8 mouse cellular contexts compared by ENCODE assay signal in genomic region chr5:115844766-115845634, GRCm38 (mm10). TPM values are rescaled to one million over a fixed set of nuclear protein-coding genes. Genes with fewer than 3 reads are reported as not detected.
DNase-seq lines count a peak whose midpoint lies in the region; ATAC-seq and TF ChIP-seq lines count a peak whose summit lies in the region.

Cit (plus strand) TSS chr5:115845278.

- H3K27ac ChIP-seq in hindbrain, embryonic 10.5 days = peak within 1 kb of the TSS; percentile 95
- peak within 1 kb of the TSS; percentile 79 for H3K27ac ChIP-seq in lung, embryonic 16.5 days (ENCODE audit: low read length)
- peak within 1 kb of the TSS; percentile 41; the same call in 1 of the 2 replicates for H3K27ac ChIP-seq in thymus, adult 2 months (ENCODE audit: control insufficient read depth, insufficient read depth, low read length)

- peak; percentile 96 for DNase-seq in Muller cell, postnatal 12 days (ENCODE audit: inconsistent ontology term)
- DNase-seq in cerebellum, adult 9-10 months = peak; percentile 87
- peak; percentile 95 for DNase-seq in hindbrain, embryonic 10.5 days (ENCODE audit: low spot score)
- DNase-seq in layer of hippocampus, adult 9-11 months = peak; percentile 89
- DNase-seq in ovary, adult 18-20 months (ENCODE audit: low spot score) = peak; percentile 79
- peak; percentile 95 for DNase-seq in thymus, adult 2 months

- H3K27me3 ChIP-seq in hindbrain, embryonic 10.5 days (ENCODE audit: insufficient read depth, poor library complexity, severe bottlenecking) = no peaks in the 10 kb centered on the region
- H3K27me3 ChIP-seq in lung, embryonic 16.5 days (ENCODE audit: control insufficient read depth, insufficient read depth, low read depth, low read length) = no peaks in the 10 kb centered on the region
- no peaks in the 10 kb centered on the region for H3K27me3 ChIP-seq in thymus, adult 2 months (ENCODE audit: control insufficient read depth, insufficient read depth, low read length)

- peaks cover 34% of the 10 kb centered on the region for H3K36me3 ChIP-seq in hindbrain, embryonic 10.5 days
- peaks cover 5% of the 10 kb centered on the region; the same call in 1 of the 2 replicates for H3K36me3 ChIP-seq in lung, embryonic 16.5 days (ENCODE audit: control insufficient read depth, insufficient read depth, low read length)
- H3K36me3 ChIP-seq in thymus, adult 2 months (ENCODE audit: control insufficient read depth, insufficient read depth, low read length) = no peaks in the 10 kb centered on the region

- peak within 1 kb of the TSS; percentile 77 for H3K4me2 ChIP-seq in lung, embryonic 16.5 days (ENCODE audit: low read depth, low read length)

- peak; percentile 93 for ATAC-seq in frontal cortex, adult (ENCODE audit: low TSS enrichment)
- ATAC-seq in lung, embryonic 16.5 days (ENCODE audit: low read depth) = peak; percentile 99

- H3K9me3 ChIP-seq in hindbrain, embryonic 10.5 days = peaks cover 10% of the 10 kb centered on the region; the same call in 1 of the 2 replicates
- no peaks in the 10 kb centered on the region for H3K9me3 ChIP-seq in lung, embryonic 16.5 days (ENCODE audit: control insufficient read depth, low read length)

- peaks cover 46% of the 10 kb centered on the region for H3K4me1 ChIP-seq in hindbrain, embryonic 10.5 days (replicated peaks)
- peaks cover 17% of the 10 kb centered on the region for H3K4me1 ChIP-seq in lung, embryonic 16.5 days (replicated peaks; ENCODE audit: control insufficient read depth, insufficient read depth, low read length)
- peaks cover 17% of the 10 kb centered on the region for H3K4me1 ChIP-seq in thymus, adult 2 months (replicated peaks; ENCODE audit: control insufficient read depth, insufficient read depth, low read length)

- TF ChIP-seq CTCF in thymus, adult 2 months (IDR thresholded peaks at IDR 0.05; ENCODE audit: borderline replicate concordance, control insufficient read depth, extremely low read depth, insufficient read depth, low read length, poor library complexity) = peak; percentile 32; the same call in 1 of the 2 replicates

- peak; percentile 62 for TF ChIP-seq POLR2A in thymus, adult 2 months (IDR thresholded peaks at IDR 0.05; ENCODE audit: control insufficient read depth, extremely low read depth, insufficient read depth, low read length, poor library complexity)

- under 1% methylated on average over 42 of the region's 42 CpGs for WGBS in hindbrain, embryonic 10.5 days
- under 1% methylated on average over 42 of the region's 42 CpGs for WGBS in lung, embryonic 16.5 days
- whole genome bisulfite sequencing in thymus, adult 2 months = under 1% methylated on average over 42 of the region's 42 CpGs

- peak within 1 kb of the TSS; percentile 97 for H3K9ac ChIP-seq in lung, embryonic 16.5 days (ENCODE audit: low read length)

- peak within 1 kb of the TSS; percentile 97 for H3K4me3 ChIP-seq in hindbrain, embryonic 10.5 days
- H3K4me3 ChIP-seq in lung, embryonic 16.5 days (ENCODE audit: low read length) = peak within 1 kb of the TSS; percentile 90
- peak within 1 kb of the TSS; percentile 91 for H3K4me3 ChIP-seq in thymus, adult 2 months (ENCODE audit: control insufficient read depth, insufficient read depth, low read length)

RNA-seq across cellular contexts. Expression of gene Cit, which starts in this region (rescaled TPM):
- polyA plus RNA-seq in hindbrain, embryonic 10.5 days (2016; fragmentation: Nextera tagmentation; extraction: Ambion mirVana) = 40.4 and 46.2 TPM in 2 replicates
- polyA plus RNA-seq in lung, embryonic 16.5 days (2015; fragmentation: Nextera tagmentation; extraction: Ambion mirVana) = 46.0 and 50.1 TPM in 2 replicates
- polyA plus RNA-seq in thymus, adult 2 months (2012; rRNA removed) = 14.1 and 21.9 TPM in 2 replicates

Comparison
In these comparisons a context has a peak if more than half of its experiments do, and no peak if none do; other contexts are left out.
1. Peak in every context shown above with its lines: DNase-seq, ATAC-seq, H3K4me3 ChIP-seq and H3K27ac ChIP-seq.
2. H3K27ac ChIP-seq: peak in every context shown above with its lines; median percentile 95 in hindbrain, embryonic 10.5 days; 79 in lung, embryonic 16.5 days; 41 in thymus, adult 2 months.